Mouse (Mus musculus): ENCODE results near the gene Gpr34. TPM values are rescaled to one million over a fixed set of nuclear protein-coding genes. Genes with fewer than 3 reads are reported as not detected.

Gpr34 gene
- polyA plus RNA-seq, 1 experiment from 2014 or later, result 1.8 TPM

GRCm38 (mm10) chrX:13688356-13688755 lies 56.5 kb downstream of the Gpr34 start:
- Histone ChIP-seq H3K9ac (ENCODE audit: low read length) (no peak overlapping the region), H3K36me3 (ENCODE audit: control insufficient read depth, insufficient read depth, low read length) (no peaks in the 10 kb centered on the region), H3K9me3 (ENCODE audit: control insufficient read depth, low read length) (no peaks in the 10 kb centered on the region), H3K4me2 (ENCODE audit: low read depth, low read length) (no peak overlapping the region), H3K4me1 (replicated peaks; ENCODE audit: control insufficient read depth, insufficient read depth, low read length) (no peaks in the 10 kb centered on the region), H3K27ac (ENCODE audit: low read length) (no peak overlapping the region), H3K27me3 (ENCODE audit: control insufficient read depth, insufficient read depth, low read depth, low read length) (no peaks in the 10 kb centered on the region), H3K4me3 (ENCODE audit: low read length) (no peak overlapping the region)
- no peak for ATAC-seq (ENCODE audit: low read depth)
- WGBS, result 52% methylated on average over 2 of the region's 2 CpGs

Small RNA genes within 50 kb of the gene (microRNA-seq; reads per million reads assigned to microRNA genes)
- not detected for gene Gm25246

Other genes with a start within 250 kb of the Gpr34 start
- gene Nyx, start 166.0 kb upstream of the Gpr34 start, polyA plus RNA-seq (2015; fragmentation: Nextera tagmentation; extraction: Ambion mirVana), result 0.09 and 0.10 TPM in 2 replicates
- gene Gpr82, start 29.3 kb downstream of the Gpr34 start, polyA plus RNA-seq (2015; fragmentation: Nextera tagmentation; extraction: Ambion mirVana), result 0.30 and 0.35 TPM in 2 replicates
- gene Cask, start 219.3 kb downstream of the Gpr34 start, polyA plus RNA-seq (2015; fragmentation: Nextera tagmentation; extraction: Ambion mirVana), result 12.3 and 12.7 TPM in 2 replicates

Measured in lung, embryonic 16.5 days (tissue).